Mouse (Mus musculus): Measurements from ENCODE around the gene Il6ra. TPM values are rescaled to one million over a fixed set of nuclear protein-coding genes. Genes with fewer than 3 reads are reported as not detected.

The Il6ra gene
- polyA plus RNA-seq, 1 experiment from 2014 or later, result 0.84 TPM

DNA sequence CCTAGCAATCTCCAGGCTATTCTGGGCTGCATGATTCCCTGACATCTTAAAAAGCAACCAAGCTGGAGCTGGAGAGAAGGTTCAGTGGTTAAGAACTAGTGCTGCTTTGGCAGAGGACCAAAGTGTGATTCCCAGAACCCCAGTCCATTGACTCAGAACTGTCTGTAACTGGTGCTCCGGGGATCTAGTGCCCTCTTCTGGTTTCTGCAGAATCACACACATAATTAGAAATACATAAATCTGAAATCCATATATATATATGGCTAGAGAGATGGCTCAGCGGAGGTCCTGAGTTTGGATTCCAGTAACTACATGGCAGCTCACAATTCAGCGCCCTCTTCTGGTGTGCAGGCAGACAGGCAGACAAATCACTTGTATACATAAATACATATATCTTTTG, 65.9 kb downstream of the Il6ra start:
- H3K36me3 ChIP-seq (ENCODE audit: insufficient read depth, low read length), result no peaks in the 10 kb centered on the region
- H3K9ac ChIP-seq (replicated peaks; ENCODE audit: low read length), result no peak overlapping the region
- peaks cover 3% of the 10 kb centered on the region; the same call in 1 of the 2 replicates for H3K9me3 ChIP-seq (ENCODE audit: low read length)
- no peak for ATAC-seq (ENCODE audit: low FRiP score, low TSS enrichment)
- no peaks in the 10 kb centered on the region for H3K27me3 ChIP-seq (ENCODE audit: insufficient read depth, low read length)
- H3K4me3 ChIP-seq (ENCODE audit: low read length), result no peak overlapping the region
- WGBS, result 80% methylated on average over 3 of the region's 3 CpGs
- H3K27ac ChIP-seq (ENCODE audit: low read length), result peak overlapping the region; percentile 11; the same call in 1 of the 2 replicates
- H3K4me2 ChIP-seq (replicated peaks; ENCODE audit: low read depth, low read length), result no peak overlapping the region
- peaks cover 3% of the 10 kb centered on the region; the same call in 1 of the 2 replicates for H3K4me1 ChIP-seq (ENCODE audit: insufficient read depth, low read length)

DNA sequence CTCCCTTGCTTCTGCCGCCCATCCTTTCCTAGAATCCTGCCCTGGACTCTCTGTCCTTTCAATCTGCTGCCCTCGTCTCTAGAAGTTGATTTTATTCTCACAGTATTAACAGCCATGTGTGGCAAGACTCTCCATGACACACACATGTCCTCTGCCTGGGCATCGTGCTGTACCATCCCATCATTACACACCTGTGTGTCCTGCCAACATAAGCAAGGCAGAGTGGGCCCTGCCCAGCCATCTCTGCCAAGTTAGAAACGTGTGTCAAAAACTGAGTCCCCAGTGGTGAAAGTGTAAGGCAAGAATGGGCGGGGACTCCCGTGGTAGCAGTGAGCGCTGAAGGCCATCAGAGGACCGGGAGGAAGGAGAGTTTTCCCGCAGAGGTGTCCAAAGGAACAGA, 67.2 kb downstream of the Il6ra start:
- no peaks in the 10 kb centered on the region for H3K27me3 ChIP-seq (ENCODE audit: insufficient read depth, low read length)
- no peak for ATAC-seq (ENCODE audit: low FRiP score, low TSS enrichment)
- no peak overlapping the region for H3K4me2 ChIP-seq (replicated peaks; ENCODE audit: low read depth, low read length)
- no peak overlapping the region for H3K27ac ChIP-seq (ENCODE audit: low read length)
- H3K36me3 ChIP-seq (ENCODE audit: insufficient read depth, low read length), result no peaks in the 10 kb centered on the region
- peaks cover 3% of the 10 kb centered on the region; the same call in 1 of the 2 replicates for H3K9me3 ChIP-seq (ENCODE audit: low read length)
- no peak overlapping the region for H3K9ac ChIP-seq (replicated peaks; ENCODE audit: low read length)
- H3K4me1 ChIP-seq (ENCODE audit: insufficient read depth, low read length), result peaks cover 3% of the 10 kb centered on the region; the same call in 1 of the 2 replicates
- H3K4me3 ChIP-seq (ENCODE audit: low read length), result no peak overlapping the region
- 78% methylated on average over 9 of the region's 9 CpGs for WGBS

DNA sequence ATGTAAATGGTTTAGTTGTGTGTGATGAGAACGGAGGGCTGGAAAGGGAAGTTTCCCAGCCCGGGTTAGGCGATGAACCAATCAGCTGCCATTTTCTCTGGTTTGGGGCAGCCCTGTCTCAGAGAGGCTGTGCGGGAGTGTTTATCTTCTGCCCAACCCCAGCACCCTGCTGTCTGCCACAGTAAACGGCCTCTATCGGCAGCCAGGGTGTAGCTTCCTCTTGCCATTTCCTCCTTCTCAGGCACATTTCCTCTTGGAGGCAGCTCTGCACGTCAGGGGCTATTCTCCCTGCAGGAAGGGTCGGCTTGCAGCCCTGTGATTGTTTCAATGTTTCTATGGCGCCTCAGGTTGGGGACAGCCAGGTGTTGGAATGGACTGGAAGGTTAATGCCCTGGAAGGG, 69.8 kb downstream of the Il6ra start:
- peak overlapping the region; percentile 64; the same call in 1 of the 2 replicates for H3K27ac ChIP-seq (ENCODE audit: low read length)

DNA sequence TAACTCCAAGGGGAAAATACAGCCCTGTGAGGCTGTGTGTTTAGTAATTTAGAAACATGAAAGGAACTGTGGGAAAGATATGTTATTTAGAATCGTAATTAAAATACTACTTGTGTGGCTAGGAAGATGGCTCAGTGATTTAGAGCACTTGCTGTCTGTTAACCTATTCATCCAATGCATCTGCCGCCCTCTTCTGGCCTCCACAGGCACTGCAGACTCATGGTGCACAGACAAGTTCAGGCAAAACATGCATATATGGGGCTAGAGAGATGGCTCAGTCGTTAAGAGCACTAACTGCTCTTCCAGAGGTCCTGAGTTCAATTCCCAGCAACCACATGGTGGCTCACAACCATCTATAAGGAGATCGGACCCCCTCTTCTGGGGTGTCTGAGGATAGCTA, 70.7 kb downstream of the Il6ra start:
- peaks cover 3% of the 10 kb centered on the region; the same call in 1 of the 2 replicates for H3K4me1 ChIP-seq (ENCODE audit: insufficient read depth, low read length)
- 0 out of 2 replicates have a peak, but pooled peaks cover 2% of the 10 kb centered on the region for H3K36me3 ChIP-seq (ENCODE audit: insufficient read depth, low read length)
- WGBS, result 72% methylated on average over 4 of the region's 4 CpGs
- no peak overlapping the region for H3K9ac ChIP-seq (replicated peaks; ENCODE audit: low read length)
- no peak overlapping the region for H3K4me2 ChIP-seq (replicated peaks; ENCODE audit: low read depth, low read length)
- peaks cover 3% of the 10 kb centered on the region; the same call in 1 of the 2 replicates for H3K9me3 ChIP-seq (ENCODE audit: low read length)
- no peaks in the 10 kb centered on the region for H3K27me3 ChIP-seq (ENCODE audit: insufficient read depth, low read length)
- H3K4me3 ChIP-seq (ENCODE audit: low read length), result no peak overlapping the region
- ATAC-seq (ENCODE audit: low FRiP score, low TSS enrichment), result no peak
- no peak overlapping the region for H3K27ac ChIP-seq (ENCODE audit: low read length)

More for the DNA sequence above, 69.8 kb downstream of the Il6ra start:
- Histone ChIP-seq H3K4me2 (replicated peaks; ENCODE audit: low read depth, low read length) (no peak overlapping the region), H3K4me3 (ENCODE audit: low read length) (no peak overlapping the region), H3K4me1 (ENCODE audit: insufficient read depth, low read length) (peaks cover 3% of the 10 kb centered on the region; the same call in 1 of the 2 replicates), H3K9me3 (ENCODE audit: low read length) (peaks cover 3% of the 10 kb centered on the region; the same call in 1 of the 2 replicates), H3K36me3 (ENCODE audit: insufficient read depth, low read length) (0 out of 2 replicates have a peak, but pooled peaks cover 2% of the 10 kb centered on the region), H3K9ac (replicated peaks; ENCODE audit: low read length) (no peak overlapping the region), H3K27me3 (ENCODE audit: insufficient read depth, low read length) (no peaks in the 10 kb centered on the region)
- WGBS, result 32% methylated on average over 9 of the region's 9 CpGs
- peak; percentile 82 for ATAC-seq (ENCODE audit: low FRiP score, low TSS enrichment)

DNA sequence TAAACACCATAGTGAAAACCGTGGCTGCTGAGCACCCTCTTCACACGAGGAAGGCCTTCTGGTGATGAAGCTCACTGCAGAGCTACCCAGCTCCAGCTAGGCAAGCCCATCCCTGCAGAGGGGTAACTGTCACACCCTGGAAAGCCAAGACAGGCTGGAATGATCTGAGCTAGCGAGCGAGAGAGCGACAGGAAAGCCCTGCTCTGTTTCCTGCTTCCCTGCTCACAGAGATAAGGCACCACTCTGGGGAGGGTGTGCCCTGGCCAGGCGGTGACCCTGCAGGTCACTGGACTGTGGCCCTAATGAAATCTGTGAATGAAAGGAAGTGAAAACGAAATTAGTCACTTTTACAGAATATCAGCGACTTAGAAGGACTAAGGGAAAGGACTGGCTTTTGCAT, 77.6 kb downstream of the Il6ra start:
- Histone ChIP-seq H3K4me3 (ENCODE audit: low read length) (no peak overlapping the region), H3K4me2 (replicated peaks; ENCODE audit: low read depth, low read length) (no peak overlapping the region), H3K4me1 (ENCODE audit: insufficient read depth, low read length) (peaks cover 10% of the 10 kb centered on the region; the same call in 1 of the 2 replicates), H3K36me3 (ENCODE audit: insufficient read depth, low read length) (0 out of 2 replicates have a peak, but pooled peaks cover 2% of the 10 kb centered on the region), H3K27me3 (ENCODE audit: insufficient read depth, low read length) (peaks cover 38% of the 10 kb centered on the region), H3K27ac (ENCODE audit: low read length) (no peak overlapping the region), H3K9ac (replicated peaks; ENCODE audit: low read length) (no peak overlapping the region), H3K9me3 (ENCODE audit: low read length) (no peaks in the 10 kb centered on the region)
- peak; percentile 71 for ATAC-seq (ENCODE audit: low FRiP score, low TSS enrichment)
- WGBS, result 43% methylated on average over 8 of the region's 8 CpGs

DNA sequence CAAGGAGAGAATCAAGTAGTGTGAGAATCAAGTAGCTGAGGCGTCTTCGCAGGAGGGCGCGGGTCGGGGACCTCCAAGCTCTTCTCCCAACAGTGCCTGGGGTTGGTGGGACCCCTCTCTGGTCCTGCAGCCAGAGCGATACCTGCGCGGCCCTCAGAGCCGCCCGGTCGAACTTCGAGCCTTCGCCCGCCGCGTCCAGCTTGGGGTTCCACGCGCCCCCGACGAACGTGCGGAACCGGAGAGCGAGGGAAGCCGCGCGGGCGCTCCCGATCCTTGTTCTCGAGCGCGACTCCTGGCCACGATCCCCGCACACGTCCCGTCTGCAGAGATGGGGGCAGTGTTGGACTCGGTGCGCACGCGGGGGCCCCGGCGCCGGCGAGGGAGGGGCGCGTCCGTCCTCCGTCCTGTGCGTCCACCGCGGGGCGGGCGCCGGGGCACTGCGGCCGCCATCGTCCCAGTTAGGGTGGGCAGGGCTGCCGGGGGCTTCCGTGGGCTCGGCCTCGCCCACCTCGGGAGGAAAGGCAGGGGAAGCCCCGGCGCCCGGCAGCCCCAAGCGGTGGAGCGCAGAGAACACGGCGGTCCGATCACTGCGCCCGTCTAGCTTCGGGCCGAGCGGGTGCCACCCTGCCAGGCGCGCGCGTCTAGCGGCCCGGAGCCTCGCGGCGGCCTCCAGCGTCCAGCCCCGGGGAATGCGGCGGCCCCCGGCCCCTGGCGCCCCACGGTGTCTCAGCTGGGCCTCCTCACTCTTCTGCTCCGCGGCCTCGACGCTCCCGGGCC, 82.0 kb downstream of the Il6ra start, which contains the start of gene She:
She (plus strand) TSS at position 556 of the 777 bp plus-strand sequence.
- peaks cover 57% of the 10 kb centered on the region for H3K27me3 ChIP-seq (ENCODE audit: insufficient read depth, low read length)
- peak within 1 kb of the TSS; percentile 71 for H3K27ac ChIP-seq (ENCODE audit: low read length)
- WGBS, result 1% methylated on average over 93 of the region's 96 CpGs

DNA sequence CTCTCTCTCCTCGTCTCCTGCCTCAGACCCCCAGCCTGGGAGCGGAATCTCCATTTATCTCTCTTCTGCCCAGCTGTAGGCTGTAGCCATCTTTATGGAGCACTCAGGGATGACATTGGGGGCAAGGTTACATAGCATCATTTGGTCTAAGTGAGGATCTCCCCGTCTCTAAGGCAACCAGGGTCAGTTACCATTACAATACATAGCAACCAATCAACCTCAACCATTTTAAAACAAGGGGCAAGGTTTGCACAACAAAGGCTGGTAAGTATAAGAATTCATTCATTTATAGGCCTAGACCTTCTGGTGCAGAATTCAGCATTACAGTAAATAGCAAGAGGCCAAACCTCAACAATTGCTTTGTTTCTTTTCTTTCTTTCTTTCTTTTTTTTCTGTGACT, 86.7 kb downstream of the Il6ra start:
- Histone ChIP-seq H3K4me3 (ENCODE audit: low read length) (no peak overlapping the region), H3K4me2 (replicated peaks; ENCODE audit: low read depth, low read length) (no peak overlapping the region), H3K9ac (replicated peaks; ENCODE audit: low read length) (no peak overlapping the region), H3K4me1 (ENCODE audit: insufficient read depth, low read length) (peaks cover 4% of the 10 kb centered on the region; the same call in 1 of the 2 replicates), H3K36me3 (ENCODE audit: insufficient read depth, low read length) (no peaks in the 10 kb centered on the region), H3K27me3 (ENCODE audit: insufficient read depth, low read length) (peaks cover 29% of the 10 kb centered on the region), H3K27ac (ENCODE audit: low read length) (no peak overlapping the region), H3K9me3 (ENCODE audit: low read length) (no peaks in the 10 kb centered on the region)
- 52% methylated on average over 3 of the region's 3 CpGs for WGBS
- no peak for ATAC-seq (ENCODE audit: low FRiP score, low TSS enrichment)

More for the DNA sequence above, 82.0 kb downstream of the Il6ra start, which contains the start of gene She:
- Histone ChIP-seq H3K4me1 (ENCODE audit: insufficient read depth, low read length) (peaks cover 10% of the 10 kb centered on the region; the same call in 1 of the 2 replicates), H3K9ac (replicated peaks; ENCODE audit: low read length) (peak within 1 kb of the TSS; percentile 65), H3K36me3 (ENCODE audit: insufficient read depth, low read length) (no peaks in the 10 kb centered on the region), H3K9me3 (ENCODE audit: low read length) (no peaks in the 10 kb centered on the region), H3K4me2 (replicated peaks; ENCODE audit: low read depth, low read length) (peak within 1 kb of the TSS; percentile 55), H3K4me3 (ENCODE audit: low read length) (peak within 1 kb of the TSS; percentile 59)
- ATAC-seq (ENCODE audit: low FRiP score, low TSS enrichment), result 0 out of 2 replicates have a peak, but pooled peaks have one; percentile 59

DNA sequence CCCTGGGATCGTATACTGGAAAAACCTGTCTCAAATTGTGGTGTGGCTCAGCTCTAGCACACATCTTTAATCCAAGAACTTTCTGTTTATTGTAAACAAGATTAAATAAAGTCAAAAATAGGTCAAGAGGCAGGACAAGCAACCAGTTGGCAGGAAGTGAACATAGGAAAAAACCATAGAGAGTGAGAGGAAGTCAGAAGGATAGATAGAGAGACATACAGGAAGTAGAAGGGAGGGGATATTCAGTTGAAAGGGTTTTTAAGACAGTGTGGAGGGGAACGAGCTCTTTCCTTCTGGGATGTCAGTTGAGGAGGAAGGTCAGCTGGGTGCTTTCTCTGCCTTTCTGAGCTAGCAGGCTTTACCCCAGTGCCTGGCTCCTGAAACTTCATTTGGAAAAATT, 89.4 kb downstream of the Il6ra start:
- no peaks in the 10 kb centered on the region for H3K4me1 ChIP-seq (ENCODE audit: insufficient read depth, low read length)
- 40% methylated on average over 2 of the region's 2 CpGs for WGBS
- H3K4me3 ChIP-seq (ENCODE audit: low read length), result no peak overlapping the region
- ATAC-seq (ENCODE audit: low FRiP score, low TSS enrichment), result no peak
- no peak overlapping the region for H3K9ac ChIP-seq (replicated peaks; ENCODE audit: low read length)
- H3K4me2 ChIP-seq (replicated peaks; ENCODE audit: low read depth, low read length), result no peak overlapping the region
- no peaks in the 10 kb centered on the region for H3K36me3 ChIP-seq (ENCODE audit: insufficient read depth, low read length)
- H3K9me3 ChIP-seq (ENCODE audit: low read length), result no peaks in the 10 kb centered on the region
- H3K27me3 ChIP-seq (ENCODE audit: insufficient read depth, low read length), result 0 out of 2 replicates have a peak, but pooled peaks cover 4% of the 10 kb centered on the region
- H3K27ac ChIP-seq (ENCODE audit: low read length), result no peak overlapping the region

DNA sequence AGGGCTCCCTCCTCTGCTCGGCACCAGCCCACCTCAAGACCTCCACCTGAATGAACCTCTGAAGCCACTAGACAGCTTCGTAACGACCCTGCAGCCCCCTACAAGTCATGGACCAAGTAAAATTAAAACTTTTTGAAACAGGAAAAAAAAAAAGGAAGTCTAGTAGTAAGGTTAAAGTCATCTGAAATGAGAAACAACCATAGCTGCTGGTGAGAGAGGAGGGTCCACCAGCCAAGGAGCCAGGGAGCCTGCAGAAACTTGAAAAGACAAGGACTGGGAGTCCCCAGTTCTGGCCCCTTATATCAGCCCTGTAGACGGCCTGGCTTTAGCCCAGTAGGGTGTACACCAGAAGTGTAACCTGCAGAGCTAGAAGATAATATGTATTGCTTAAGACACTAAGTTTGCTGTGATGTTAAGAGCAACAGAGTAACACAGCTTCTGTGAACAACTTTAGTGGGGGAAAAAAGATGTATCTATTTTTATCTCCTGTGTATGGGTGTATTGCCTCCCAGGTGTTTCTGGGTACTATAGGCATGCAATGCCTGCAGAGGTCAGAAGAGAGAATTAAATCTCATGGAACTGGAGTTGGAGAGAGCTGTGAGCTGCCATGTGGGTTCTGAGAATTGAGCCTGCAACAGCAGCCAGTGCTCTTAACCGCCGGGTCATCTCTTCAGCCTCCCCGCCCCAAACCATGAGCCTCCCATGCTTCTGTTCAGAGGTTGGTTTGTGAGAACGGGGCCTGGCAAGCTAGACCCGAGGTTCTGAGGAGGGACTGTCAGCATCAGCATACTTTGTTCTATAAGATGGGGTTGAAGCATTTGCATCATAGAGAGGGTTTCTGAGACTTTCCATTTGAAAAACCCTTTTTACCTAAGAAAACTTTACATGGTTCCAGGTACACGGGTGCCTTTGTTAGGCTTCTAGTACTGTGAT, 91.2 kb downstream of the Il6ra start:
- 71% methylated on average over 10 of the region's 10 CpGs for WGBS

More for the DNA sequence above, 91.2 kb downstream of the Il6ra start:
- Histone ChIP-seq H3K9me3 (ENCODE audit: low read length) (no peaks in the 10 kb centered on the region), H3K4me3 (ENCODE audit: low read length) (no peak overlapping the region), H3K27ac (ENCODE audit: low read length) (no peak overlapping the region), H3K4me1 (ENCODE audit: insufficient read depth, low read length) (no peaks in the 10 kb centered on the region), H3K27me3 (ENCODE audit: insufficient read depth, low read length) (no peaks in the 10 kb centered on the region), H3K4me2 (replicated peaks; ENCODE audit: low read depth, low read length) (no peak overlapping the region), H3K9ac (replicated peaks; ENCODE audit: low read length) (no peak overlapping the region), H3K36me3 (ENCODE audit: insufficient read depth, low read length) (no peaks in the 10 kb centered on the region)
- no peak for ATAC-seq (ENCODE audit: low FRiP score, low TSS enrichment)

Data from kidney, embryonic 16.5 days (tissue).